Mouse (Mus musculus) embryo, embryonic 11.5 days (tissue): ENCODE results near the gene Tmprss11f.
A peak's percentile ranks its signal among the peaks of the same experiment; 100 is the strongest.
"Not testable (repeated sequence)": the region's sequence is repeated elsewhere in the genome, so short reads cannot be mapped to it uniquely, and the experiment has no call there.

Source experiments
- DNase-seq: peaks from one replicate; pipeline ENCODE4 v3.0.0-alpha.2; 2012; ENCODE audit warnings: low read depth, low spot score

Tmprss11f gene

DNA sequence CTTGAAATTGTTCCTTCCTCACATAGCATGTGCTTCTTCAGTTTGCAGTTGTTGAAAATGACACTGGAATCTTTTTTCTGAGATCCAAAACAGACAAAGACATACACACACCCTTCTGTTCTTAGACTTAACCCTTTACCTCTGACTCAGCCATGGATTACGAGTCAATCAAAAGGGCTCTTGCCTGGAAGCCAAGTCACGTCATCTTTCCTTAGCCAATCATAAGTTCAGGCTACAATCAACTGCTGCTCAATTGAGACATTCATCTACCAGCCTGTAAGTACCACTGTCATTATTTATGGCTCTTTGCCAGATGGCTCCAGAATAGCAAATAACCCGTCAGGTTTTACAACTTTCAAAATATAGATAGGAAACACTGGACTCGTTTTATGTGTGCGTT is at the start of gene Tmprss11f:
Tmprss11f (minus strand) TSS at position 101 of the 400 bp plus-strand sequence.
- DNase-seq: no peak

DNA sequence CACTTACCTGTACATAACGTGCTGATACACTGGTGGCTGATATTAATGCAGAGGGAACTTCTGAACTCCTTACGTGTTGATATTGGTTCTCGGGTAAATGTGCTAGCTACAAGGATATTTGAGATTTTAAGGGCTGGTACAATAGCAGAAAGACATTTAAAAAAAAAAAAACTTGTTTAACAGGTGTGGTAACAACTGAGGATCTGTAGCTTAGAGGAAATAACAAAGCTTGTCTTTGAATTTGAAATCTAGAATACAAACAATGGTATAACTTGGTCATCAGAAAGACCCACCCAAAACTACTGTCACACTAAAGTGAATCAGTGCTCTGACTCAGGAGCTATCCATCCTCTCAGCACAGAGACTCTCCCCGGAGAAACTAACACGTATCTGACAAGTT is 44.0 kb upstream of the Tmprss11f start, which contains the start of gene Tmprss11b:
Tmprss11b (minus strand) TSS at position 101 of the 400 bp plus-strand sequence.
- DNase-seq: no peak

DNA sequence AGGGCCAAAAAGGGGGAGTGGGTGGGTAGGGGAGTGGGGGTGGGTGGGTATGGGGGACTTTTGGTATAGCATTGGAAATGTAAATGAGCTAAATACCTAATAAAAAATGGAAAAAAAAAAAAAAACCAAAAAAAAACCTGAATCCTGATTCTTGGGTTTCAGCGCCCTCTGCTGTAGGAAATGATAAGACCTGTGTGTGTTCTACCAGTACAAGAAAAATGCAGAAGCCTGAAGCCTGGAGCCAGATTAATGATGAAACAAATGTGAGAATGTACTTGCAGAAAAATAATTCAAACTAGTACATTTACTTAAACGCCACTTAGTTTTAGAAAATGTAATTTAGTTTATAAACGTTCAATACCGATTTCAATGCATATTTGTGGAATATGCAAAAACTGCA is 17.0 kb upstream of the Tmprss11f start:
- DNase-seq: peak; percentile 14

DNA sequence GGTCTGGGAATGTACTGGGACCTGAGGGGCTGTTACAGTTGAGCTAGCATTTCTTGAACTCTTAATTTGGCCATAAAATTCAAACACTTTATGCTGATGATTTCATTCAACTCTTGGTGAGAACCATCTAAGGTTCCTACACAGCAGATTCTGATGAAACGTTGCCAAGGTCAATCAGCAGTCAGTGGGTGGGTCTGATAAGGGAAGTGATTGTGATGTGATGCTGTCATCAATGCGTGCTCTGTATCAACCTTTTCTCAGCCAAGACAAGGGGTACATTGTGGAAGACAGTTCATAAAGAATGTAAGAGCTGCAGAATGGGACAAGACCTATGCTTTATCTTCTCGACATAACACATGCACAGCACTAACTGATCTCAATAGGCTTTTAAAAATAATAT is 8.6 kb upstream of the Tmprss11f start:
- no peak for DNase-seq

DNA sequence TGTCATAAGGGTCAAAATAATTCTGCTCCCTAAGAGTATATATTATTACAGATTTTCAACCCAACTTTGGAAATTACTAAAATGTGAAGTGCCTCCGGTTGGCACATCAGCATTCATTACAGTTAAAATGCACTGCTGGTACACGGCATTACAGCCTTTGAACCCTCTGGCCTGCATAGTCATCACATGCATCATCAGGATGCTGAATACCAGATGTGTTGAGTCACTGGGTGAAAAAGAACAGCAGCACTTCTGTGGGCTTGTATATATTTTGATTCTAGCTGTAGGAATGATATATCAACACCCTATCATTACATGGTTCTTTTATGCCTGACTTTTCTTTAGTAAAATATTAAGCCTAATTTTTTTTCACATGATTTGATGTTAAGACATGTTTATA is 1.5 kb downstream of the Tmprss11f start:
- no peak for DNase-seq

DNA sequence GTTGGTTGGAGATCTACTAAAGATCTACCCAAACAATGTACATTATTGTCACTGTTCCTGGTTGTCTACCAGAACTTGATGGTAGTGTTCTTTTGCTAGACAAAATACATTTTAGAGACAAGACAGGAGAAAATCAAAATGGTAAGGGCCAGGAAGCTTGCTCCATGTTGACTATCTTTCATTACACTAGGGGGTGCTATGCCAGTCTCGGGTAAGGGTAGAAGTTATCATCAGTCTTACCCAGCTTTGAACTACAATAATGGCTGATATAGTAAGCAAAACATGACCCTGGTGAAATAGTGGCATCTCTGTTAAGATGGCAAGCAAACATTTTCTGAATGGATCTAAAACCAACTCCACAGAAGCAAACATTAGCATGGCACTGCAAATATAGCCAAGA is 10.4 kb downstream of the Tmprss11f start:
- no peak for DNase-seq

DNA sequence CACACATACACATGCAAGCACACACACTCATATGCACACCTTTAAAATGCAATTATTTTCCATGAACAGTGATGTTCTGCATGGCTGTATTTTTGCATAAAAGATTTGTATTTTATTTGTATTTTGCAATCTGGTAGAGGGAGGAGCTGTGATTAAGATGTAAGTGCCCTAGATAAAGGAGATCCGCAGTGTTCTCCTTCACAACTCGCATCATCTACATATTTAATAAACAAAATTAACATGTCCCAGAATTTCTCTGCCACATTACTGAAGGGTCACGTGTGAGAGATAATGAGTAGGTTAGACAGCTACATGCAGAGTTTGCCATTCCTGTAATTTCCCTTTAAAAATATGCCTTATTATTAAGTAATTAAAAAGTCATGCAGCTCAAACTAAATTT is 46.3 kb downstream of the Tmprss11f start:
- no peak for DNase-seq

DNA sequence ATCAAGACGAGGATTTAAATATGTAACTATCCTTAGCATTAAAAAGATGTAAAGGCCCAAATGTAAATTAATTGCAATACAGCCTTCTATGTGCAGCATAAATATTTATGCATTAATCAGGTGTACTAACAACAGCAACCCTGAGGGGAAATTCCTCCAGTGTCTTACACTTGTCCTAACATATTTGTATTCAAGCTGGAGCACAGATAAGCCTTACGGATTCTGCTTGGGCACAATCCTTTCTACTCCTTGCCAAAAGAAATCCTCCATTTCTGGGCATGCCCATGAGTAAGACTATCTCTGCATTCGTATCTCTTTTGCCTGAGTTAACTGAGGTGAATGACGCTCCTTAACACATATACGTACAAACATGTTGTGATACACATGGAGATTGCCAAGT is 49.6 kb downstream of the Tmprss11f start:
- no peak for DNase-seq

DNA sequence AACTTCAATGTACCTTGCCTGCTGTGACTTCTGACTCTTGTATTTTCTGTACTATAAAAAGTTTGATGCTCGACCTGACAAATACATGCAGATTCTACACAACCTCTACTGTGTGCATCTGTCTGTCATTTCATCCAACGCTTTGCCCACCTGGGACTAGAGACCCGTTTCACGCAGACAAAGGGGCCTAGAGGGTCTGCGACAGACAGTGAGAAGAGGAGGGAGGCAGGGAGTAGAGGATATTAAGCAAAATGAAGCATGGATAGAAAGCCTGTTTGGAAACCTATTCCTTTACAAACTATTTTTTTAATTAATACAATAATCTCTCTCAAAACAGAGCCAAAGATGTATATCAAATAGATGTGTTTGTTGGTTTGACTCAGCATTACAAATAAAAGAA is 50.2 kb downstream of the Tmprss11f start:
- DNase-seq: no peak

DNA sequence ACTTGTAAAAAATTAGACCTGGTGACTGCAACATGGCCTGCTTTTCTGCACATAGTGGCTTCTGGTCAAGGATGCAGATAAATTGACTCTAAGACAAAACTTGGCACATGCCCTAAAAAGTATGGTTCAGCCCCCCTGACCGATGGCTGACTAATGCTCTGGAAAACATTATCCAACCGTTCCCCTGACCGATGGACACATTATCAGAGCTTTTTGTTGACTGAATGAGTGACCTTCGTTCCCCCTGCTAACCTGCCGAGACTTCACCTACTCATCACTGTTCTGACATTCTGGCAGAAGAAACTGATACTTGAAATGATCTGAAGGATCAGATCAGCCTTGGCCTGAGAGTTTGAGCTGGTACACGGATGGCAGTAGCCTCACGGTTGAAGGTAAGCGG is 53.5 kb downstream of the Tmprss11f start:
- not testable (repeated sequence) for DNase-seq

DNA sequence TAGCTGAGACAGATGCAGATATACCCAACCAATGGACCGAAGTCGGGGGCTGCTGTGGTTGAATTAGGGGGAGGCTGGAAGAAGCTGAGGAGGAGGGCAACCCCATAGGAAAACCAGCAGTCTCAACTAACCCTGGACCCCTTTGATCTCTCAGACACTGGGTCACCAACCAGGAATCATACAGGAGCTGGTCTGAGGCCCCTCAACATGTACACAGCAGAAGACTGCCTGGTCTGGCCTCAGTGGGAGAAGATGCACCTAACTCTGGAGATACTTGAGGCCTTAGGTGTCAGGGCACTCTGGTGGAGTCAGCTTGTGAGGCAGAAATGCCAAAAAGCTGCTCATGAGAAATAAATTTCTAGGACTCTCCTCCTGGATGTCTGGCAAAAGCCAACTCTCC is 85.5 kb downstream of the Tmprss11f start:
- no peak for DNase-seq

DNA sequence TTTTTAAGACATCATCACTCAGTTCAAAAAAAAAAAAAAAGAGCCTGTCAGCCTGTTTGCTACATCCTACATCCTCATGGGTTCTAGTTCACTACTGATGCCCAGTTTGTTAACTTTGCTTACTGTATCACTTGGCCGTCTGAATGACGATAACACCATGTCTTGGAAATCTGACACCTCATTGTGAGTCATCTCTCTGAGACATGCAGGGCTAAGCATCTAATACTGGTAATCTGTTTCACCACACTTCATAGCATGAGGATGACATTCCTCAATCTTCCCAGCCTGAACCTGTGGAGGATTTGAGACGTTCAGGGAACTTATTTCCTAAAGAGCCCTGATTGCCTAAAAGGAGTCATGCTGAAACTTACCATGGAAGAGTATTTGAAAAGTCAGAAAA is 91.6 kb downstream of the Tmprss11f start:
- no peak for DNase-seq

DNA sequence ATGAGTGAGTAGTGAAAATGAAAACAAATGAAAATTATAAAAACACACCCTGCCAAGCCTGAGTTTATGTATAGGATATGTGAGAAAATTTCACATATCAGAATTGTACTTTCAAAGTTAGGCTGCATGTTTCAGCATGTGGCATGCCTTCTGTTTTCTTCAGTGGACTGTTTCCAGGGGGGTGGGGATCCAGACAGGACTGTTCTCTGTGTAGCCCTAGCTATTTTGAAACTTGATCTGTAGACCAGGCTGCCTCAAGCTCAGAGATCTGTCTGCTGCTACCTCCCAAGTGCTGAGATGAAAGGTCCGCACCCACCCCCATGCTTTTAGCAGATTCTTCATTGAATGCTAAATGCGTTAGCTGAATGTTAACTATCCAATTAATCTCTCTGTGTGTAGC is 103.5 kb downstream of the Tmprss11f start:
- DNase-seq: no peak

DNA sequence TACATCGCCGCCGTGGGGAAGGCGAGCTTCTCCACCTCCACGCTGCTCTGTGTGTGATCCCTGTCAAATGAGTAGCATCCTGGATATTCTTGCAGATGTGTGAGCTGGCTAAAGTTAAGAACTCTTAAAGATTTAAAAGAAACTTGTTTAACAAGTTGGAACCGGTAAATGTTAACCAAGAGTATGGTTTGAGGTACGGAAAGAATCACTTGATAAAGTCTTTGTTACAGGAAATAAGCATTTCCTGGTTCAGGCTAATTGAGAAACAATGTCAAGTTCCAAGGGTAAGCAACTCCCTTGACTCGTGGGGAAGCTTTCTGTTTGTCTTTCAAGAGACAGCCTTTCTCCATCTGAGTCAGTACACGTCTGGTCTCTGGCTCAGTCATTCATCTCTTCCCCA is 113.7 kb downstream of the Tmprss11f start, which contains the start of gene Tmprss11g:
Tmprss11g (minus strand) TSS at position 101 of the 400 bp plus-strand sequence.
- no peak for DNase-seq

DNA sequence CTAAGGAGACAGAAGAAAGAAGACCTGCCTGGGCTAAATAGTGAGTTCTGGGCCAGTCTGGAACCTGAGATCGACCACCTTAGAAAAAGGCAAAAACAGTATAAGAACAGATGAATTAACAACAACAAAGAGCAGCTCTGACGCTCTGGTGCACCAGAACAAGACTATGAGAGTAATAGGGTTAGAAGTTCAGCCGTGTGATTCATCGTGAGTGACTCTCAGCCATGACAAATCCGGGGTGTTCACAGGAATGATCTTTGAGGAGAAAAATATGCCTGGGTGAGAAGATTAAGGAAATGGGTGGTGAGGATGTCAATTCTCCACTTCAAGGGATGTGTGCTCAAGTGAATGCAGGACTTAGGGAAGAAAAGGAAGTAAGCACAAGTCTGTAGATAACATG is 120.7 kb downstream of the Tmprss11f start:
- no peak for DNase-seq

DNA sequence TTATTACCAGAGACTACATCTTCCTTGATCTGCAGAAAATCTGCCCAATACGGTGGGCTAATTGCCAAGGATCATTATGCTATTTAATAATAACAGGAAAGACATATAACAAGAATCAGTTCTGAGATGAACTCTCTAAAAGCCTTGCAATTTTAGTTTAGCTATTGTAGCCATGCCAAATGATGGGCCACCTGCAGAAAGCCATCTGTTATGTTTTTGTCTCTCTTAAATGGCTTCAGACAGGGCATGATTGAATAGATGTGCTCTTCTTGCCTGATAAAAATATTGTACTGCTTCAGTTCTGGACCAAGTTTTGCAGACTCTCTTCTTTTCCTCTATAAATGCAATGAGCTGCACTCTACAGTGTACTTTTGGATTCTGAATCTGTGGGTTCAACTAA is 138.8 kb downstream of the Tmprss11f start:
- DNase-seq: no peak

DNA sequence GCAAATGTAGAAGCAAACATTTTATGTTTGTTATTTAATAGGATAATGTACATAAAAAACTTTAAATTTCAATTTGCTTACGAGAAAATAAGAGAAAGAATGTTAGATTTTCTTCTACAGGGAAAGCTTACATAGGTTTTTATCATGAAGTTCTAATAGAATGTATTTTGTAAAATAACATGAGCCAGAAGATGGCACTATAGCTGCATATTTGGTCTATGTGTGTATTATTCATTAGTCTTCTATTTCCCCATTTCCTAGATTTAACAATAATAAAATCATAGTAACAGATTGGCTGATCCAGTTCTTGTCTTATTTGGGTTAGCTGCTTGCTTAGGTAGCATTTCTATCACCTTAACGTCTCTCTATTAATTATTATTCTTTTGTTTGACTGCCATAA is 149.7 kb downstream of the Tmprss11f start:
- DNase-seq: no peak

DNA sequence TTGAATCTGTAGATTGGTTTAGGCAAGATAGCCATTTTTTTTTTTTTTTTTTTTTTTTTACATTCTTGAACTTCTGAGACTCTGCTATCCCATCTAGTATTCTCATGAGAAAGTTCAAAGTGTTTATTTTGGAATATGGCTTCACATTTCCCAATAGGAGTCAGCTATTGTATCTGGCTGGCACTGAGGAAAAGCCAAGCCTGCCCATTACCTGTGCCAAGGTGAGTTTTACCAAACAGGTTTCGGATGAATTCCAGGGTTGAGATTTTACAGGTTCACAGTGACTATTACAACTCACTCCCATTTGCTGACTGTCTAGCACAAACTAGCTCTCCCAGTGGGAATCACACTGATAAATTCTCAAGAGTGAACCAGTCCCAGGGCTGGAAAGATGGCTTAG is 150.2 kb downstream of the Tmprss11f start:
- no peak for DNase-seq

DNA sequence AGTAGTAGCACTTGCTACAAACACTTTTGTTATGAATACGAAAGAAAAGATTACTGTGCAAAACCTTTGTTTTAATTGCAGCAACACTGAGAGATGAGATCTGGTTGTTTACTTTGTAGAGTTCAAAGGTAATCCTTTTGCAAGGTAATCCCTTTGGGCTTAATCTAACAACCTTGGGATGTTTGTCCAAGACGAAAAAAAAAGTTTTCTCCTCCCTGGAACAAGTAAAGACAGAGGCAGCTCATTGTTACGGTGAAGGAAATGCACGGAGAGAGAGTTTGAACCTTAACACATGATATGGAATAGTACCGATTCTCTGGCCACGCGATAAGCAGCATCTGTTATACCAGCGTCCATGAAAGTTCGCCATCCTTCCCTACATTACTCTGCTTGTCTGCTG is 158.4 kb downstream of the Tmprss11f start:
- DNase-seq: no peak
